Mouse (Mus musculus) central nervous system, embryonic 11.5 days (tissue): ENCODE data around the gene D630003M21Rik. TPM values are rescaled to one million over a fixed set of nuclear protein-coding genes. Genes with fewer than 3 reads are reported as not detected.

ENCODE experiments used
- polyA plus RNA-seq: library from polyadenylated mRNA; depleted of rRNA; stranded (reverse); fragments of >200 nt; gene quantifications from 2 replicates; pipeline ENCODE4 v1.2.3, GENCODE M21; 2012; rRNA removed

Gene D630003M21Rik
- 3.2 and 5.0 TPM in 2 replicates for polyA plus RNA-seq

GRCm38 (mm10) chr2:158228670-158229502, at the start of gene D630003M21Rik:
TSS of gene D630003M21Rik (minus strand) at chr2:158229222.

GRCm38 (mm10) chr2:158258005-158258418, 29.0 kb upstream of the D630003M21Rik start, which contains the start of gene Bpi:
TSS of gene Bpi (plus strand) at chr2:158258094.

GRCm38 (mm10) chr2:158146223-158146622, 82.8 kb downstream of the D630003M21Rik start, which contains the start of gene Tgm2:
TSS of gene Tgm2 (minus strand) at chr2:158146436.

Other genes starting within 250 kb of the D630003M21Rik start
- gene Tti1, start 200.8 kb downstream of the D630003M21Rik start, polyA plus RNA-seq: 27.6 and 38.9 TPM in 2 replicates
- gene Rprd1b, start 200.7 kb downstream of the D630003M21Rik start, polyA plus RNA-seq: 27.1 and 34.2 TPM in 2 replicates
- 12.1 and 12.4 TPM in 2 replicates for gene Tgm2, start 82.8 kb downstream of the D630003M21Rik start, polyA plus RNA-seq
- 0.04 TPM in 1 of 2 replicates, not detected in the other for gene Bpi, start 28.9 kb upstream of the D630003M21Rik start, polyA plus RNA-seq
- 2.1 and 3.4 TPM in 2 replicates for gene Lbp, start 77.3 kb upstream of the D630003M21Rik start, polyA plus RNA-seq
- 82.1 and 92.2 TPM in 2 replicates for gene Snhg11, start 146.4 kb upstream of the D630003M21Rik start, polyA plus RNA-seq
- gene Ralgapb, start 180.6 kb upstream of the D630003M21Rik start, polyA plus RNA-seq: 17.5 and 24.4 TPM in 2 replicates